Mouse (Mus musculus): ENCODE data around the gene Jmjd8. TPM values are rescaled to one million over a fixed set of nuclear protein-coding genes. Genes with fewer than 3 reads are reported as not detected.

Jmjd8 gene
- total RNA-seq, 2 experiments from 2014 or later = 22.1 to 25.8 TPM

- peak; percentile 100 for DNase-seq
These were observed 4.0 kb downstream of the Jmjd8 start for GRCm38 (mm10) chr17:25832436-25833290.

DNA sequence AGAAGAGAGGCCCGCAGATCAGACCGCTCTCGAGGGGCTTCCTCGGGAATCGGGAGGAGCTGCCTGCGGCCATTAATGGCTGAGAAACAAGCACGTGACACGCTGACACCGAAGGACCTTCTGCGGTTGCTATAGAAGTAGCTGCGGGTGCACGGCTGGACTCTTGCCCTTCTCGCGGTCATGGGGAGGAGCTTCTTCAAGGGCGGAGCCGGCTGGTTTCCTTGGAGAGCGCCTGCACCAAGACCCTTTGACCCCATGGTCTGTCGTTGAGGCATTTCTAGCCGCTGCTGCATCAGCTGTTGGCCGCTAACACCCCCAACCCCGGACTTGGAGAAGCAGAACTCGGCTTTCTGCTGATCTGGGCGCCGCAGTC lies 4.6 kb downstream of the Jmjd8 start, which contains the start of gene Stub1:
TSS of gene Stub1 (minus strand) at position 114 of the 373 bp plus-strand sequence.
- peak; percentile 93 for DNase-seq

DNA sequence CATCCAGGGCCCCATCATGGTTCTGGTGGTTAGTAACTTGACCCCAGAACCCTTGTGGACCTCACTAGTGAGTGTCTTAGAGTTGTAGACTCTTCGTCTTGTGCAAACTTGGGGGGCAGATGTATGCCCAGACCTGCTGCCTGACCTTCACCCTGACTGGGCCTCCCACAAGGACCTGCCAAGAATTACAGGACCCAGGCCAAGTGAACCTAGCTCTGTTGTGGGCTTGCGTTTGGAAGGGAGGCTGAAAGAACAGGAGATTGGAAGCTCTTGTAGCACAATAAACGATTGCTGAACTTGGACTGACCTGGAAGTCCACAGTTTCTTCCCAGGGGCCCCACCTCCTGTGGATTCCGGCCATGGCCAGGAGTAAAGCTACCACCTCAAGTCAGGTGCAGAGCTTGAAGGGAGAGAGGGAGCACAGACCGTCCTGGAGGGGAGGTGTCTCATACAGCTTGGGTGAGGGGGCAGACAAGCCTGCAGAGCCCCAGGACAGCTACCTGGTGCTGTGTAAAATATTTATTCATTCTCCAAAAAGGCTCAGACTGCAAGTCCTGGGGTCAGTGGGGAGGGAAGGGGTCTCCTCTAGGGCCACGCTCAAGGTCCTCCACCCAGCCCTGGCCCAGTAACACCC lies 5.4 kb downstream of the Jmjd8 start:
- DNase-seq = no peak

DNA sequence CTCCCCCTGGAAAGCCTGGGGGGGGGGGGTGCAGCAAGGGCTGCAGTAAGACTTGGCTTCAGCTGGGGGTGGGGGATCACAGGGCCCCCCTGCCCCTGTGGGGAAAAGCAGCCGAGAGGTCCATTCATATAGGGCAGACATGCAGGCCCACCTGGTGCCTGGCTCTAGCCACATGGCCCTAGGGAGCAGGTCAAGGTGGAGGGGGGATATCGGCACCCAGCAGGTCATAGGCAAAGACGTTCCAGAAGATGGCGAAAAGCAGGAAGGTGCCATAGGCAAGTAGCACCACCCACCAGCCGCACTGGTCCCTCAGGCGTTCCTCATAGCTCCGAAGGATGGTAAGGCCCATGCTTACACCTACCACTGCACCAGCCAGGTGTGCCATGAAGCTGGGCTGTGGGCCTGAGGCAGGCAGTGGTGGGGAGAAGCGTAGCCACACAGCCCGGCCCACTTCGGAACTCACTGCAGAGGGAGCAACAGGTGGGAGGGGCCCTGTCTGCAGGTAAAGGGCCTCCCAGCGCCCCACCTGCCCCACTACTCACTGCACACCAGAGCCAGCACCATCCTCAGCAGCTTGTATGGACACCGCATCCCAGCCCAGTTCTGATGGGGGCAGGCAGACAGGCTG lies 6.0 kb downstream of the Jmjd8 start:
- DNase-seq = no peak

- DNase-seq = no peak
These were observed 6.6 kb downstream of the Jmjd8 start for GRCm38 (mm10) chr17:25835301-25835700.

DNA sequence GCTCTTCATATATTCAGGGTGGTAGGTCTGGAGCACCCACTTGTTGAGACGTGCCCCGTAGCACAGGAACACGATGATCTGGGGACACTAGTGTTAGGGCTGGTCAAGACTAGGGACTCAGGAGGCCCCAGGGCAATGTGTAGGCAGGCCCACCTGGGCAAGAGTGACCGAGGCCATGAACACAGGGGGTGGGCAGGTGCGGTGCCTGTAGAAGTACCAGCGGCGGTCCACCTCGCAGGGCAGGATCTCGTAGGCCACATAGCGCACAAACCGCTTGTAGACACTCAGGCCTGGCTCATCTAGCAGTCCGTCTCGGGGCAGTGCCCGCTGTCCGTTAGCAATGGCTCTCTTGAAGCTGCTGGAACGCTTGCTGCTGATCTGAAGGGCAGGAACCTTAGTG lies 7.1 kb downstream of the Jmjd8 start:
- DNase-seq = no peak

DNA sequence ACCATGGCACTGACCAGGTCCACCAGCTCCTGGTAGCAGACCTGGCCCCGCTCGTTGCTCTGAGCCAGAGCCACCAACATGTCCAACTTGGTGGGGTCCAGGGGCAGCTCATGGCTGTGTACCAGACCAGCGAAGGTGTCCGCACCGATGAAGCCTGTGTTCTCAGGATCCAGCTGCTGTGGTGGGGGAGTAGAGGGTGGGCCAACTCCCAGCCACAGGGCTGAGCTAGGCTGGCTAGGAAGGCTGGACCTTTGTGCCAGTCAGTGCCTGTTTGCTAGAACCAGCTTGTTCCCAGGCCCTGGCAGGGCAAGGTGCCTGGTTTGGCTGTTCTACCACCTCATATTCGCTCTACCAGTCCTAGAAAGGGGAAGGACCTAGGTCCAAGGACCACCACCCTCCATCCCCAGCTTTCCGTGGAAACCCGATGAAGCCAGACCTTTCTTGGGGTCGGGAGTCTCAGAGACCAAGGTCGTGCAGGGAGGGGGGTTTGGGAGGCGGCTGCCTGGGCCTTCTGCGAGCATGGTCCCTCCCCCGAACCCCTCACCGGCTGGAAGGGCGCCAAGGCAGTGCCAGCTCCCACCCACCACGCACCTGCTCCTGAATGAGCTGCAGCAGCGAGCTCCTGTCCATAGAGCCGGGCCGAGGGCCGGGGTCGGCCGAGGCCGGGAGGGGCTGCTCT lies 7.9 kb downstream of the Jmjd8 start:
- no peak for DNase-seq

DNA sequence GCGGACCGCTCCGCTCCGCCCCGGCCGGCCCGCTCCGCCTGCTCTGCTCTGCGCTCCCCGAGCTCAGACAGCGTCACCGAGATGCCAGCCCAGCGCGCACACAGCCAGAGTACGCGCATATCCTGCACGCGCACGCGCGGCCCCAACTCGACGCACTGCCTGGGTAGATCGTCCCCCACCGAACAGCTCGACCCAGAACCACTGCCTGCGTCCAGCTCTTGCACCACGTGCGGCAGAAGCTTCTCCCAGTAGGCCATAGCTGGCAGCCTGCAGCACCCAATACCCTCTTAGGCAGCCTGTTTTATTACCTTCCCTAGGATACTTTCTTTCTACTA lies 8.4 kb downstream of the Jmjd8 start, which contains the start of gene Rhbdl1:
TSS of gene Rhbdl1 (minus strand) at position 220 of the 335 bp plus-strand sequence.
- peak; percentile 70 for DNase-seq

GRCm38 (mm10) chr17:25837533-25837932 lies 8.9 kb downstream of the Jmjd8 start:
- DNase-seq = no peak

- no peak for DNase-seq
These were observed 10.2 kb downstream of the Jmjd8 start for GRCm38 (mm10) chr17:25838904-25839303.

DNA sequence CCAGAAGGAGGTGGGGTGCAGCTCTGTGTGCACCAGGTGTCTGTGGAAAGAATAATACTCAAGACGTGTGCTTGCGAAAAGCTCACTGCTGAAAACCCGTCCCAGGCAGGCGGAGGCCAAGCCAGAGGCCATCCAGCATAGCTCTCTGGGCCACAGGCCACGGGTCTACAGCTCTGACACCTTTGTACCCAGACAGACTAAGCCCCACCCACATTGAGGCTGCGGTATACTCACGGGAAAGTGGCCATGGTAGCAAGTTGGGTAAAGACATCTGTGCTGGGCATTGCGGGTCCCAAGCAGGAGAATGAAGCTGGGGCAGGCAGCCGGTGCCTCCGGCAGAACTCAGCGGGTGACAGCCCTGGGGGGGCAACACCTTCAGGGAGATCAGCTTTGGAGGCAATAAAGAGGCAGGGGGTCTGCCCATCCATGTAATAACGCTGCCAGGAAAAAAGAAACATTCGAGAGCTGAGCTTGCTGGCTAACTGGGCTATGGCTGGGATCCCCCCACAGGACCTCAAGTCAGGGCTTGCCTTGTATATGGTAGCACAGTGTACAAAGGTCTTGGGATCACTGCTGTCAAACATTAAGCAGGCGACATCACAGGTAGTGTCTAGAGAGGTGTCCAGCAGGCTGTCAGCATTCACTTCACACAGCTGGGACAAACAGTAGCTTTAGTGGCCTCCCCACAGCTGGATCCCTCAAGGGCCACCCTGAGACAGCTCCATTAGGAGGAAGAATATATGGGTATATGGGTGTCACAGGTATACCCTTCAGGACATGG lies 11.0 kb downstream of the Jmjd8 start:
- DNase-seq = no peak

DNA sequence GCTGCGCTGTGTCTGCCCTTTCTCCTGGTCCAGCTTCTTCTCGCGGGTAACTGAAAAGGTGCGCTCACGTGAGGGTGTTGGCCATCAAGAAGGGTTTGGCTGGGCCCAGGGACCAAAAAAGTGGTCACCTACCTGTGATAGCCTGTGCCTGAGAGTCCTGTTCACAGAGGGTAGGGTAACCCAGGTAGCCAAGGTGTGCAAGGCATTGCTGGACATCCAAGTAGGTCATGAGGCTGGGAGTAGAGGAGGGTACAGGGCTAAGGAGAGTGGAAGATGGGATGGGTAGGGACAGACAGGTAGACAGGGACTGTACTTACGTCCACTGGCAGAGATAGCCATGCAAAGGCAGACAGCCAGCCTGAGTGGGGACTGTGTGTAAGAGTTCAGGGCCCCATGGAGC lies 11.9 kb downstream of the Jmjd8 start:
- no peak for DNase-seq

DNA sequence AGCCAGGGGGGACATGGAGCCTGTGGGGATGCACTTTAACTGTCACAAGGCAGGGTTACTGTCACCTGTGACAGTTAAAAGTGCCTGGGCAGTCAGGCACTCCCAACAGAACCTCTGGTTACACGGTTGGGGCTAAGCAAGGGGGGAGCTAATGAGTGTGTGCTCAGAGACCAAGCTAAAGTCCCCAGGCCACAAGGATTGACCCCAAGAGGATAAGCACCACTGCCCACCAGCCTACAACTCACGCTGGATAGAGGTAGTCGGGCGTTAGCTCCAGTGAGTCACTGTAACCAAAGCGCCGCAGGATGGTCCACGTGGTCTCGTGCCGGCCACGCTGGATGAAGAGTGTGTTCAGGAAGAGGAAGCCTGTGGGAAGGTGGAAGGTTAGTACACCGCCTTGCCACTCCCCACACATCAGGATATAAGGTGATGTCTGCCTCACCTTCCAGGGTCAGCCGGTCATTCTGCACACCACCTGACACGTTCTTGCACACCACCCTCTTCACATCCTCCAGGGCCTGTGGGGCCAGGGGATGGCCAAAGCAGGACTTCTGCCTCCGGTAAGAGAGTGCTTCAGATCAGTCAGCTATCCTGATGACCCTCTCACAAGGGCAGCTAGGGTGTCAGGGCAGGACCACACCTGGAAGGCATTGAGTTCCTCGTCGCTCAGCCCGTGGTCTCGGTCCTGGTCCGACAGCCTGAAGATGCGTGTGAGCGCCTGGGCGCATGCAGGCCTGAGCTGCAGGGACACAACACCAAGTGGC lies 12.6 kb downstream of the Jmjd8 start, which contains the start of gene Gm20683:
TSS of gene Gm20683 (minus strand) at position 647 of the 764 bp plus-strand sequence.
- no peak for DNase-seq

DNA sequence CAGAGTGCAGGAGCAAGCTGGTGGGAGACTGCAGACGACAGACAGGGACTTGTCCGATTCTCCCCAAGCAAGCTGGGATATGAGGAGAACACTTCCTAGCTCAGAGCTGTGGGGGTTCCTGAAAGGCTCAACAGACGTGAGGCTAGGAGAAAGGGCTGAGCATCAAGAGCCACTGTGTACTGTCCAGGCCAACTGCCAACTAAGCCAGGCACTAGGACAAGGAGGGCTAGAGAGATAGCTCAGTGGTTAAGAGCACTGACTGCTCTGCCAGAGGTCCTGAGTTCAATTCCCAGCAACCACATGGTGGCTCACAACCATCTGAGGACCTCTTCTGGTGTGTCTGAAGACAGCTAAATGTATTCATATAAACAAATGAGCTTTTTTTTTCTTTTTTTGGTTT lies 13.8 kb downstream of the Jmjd8 start:
- no peak for DNase-seq

GRCm38 (mm10) chr17:25843122-25843521 lies 14.5 kb downstream of the Jmjd8 start:
- DNase-seq = no peak

GRCm38 (mm10) chr17:25843636-25844395 lies 15.1 kb downstream of the Jmjd8 start:
- DNase-seq = no peak

DNA sequence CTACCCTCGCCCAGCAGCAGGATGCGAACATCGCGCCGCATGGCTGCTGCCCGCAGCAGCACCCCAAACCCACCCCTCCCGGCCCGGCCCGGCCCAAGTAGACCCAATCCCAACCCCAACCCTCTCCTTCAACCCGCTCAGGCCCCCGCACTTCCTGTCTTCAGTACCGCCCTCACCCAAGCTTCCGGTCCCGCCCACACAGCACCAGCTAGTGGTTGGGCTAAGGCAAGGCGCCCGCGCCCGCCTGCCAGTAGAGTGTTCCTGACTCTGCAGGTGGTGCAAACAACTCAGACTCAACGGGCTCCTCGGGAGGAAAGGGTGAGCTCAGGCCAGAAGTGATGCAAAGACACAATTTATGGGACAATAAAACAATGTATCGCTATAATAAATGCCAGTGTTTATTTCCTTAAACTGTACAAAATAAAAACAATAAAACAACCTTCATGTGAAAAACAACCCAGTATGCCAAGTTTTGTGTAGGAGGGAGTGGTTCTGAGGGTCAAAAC lies 15.8 kb downstream of the Jmjd8 start, which contains the start of gene Rhot2:
TSS of gene Rhot2 (minus strand) at position 456 of the 506 bp plus-strand sequence.
- peak; percentile 93 for DNase-seq

GRCm38 (mm10) chr17:25860229-25860628 lies 31.6 kb downstream of the Jmjd8 start:
- DNase-seq = no peak

DNA sequence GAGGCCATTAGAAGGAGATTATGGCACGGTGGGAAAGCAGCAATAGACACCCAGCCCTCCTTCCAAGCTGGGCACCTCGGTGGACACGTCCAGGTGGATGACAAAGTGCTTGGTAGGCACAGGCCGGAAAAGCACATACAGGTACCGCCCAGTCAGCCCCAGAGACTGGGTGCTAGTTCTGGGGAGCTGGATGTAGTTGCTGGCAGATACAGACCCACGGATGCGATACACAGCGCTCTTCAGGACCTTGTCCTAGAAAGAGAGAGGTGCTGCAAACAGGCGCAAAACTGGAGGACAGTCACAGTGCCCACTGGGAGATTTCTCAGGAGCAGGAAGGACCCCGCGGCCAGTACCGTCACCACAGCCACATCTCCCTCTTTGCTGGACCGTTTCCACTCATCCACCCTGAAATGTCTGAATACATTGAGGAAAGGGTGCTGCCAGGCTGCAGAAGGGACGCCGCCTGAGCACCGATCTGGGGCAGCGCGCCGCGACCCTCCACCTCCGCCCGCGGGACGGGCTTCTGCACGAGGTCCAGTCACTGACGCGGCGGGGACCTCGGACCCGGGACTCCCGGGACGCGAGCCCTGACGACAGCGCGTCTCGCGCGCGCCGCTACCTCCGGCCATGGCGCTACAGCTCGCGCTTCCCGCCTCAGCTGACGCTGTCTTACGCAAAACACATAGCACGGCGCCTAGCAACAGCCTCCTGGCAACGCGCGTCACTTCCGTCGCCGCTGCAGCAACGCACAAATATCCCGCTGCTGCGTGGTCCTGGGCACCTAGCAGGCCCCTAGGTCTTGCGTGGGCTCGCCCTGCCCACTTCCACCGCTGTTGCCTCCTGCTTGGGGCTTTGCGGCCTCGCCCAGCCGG lies 32.4 kb downstream of the Jmjd8 start, which contains the start of gene Wdr90:
TSS of gene Wdr90 (minus strand) at position 670 of the 872 bp plus-strand sequence.
- peak; percentile 83 for DNase-seq

Measured in gastrocnemius, postnatal 10 days (tissue).